In the genomic region with DNA sequence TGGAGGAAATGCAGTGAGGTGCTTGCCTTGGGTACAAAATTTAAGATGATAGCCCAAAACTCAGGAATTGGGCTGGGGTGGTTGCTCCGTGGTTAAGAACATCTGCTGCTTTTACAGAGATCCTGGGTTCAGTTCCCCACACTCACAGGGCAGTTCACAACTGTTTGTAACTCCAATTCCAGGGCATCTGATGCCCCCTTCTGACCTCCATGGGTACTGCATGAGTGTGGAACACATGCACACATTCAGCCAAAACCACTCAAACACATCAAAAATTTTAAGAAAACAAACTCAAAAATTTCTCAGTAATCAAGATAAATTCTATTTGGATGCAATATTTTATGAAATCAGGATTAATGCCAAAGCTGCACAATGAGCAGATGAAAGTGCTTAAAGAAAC, we compare ENCODE assay signal across 12 mouse cellular contexts.
A peak's percentile ranks its signal among the peaks of the same experiment; 100 is the strongest.
DNase-seq lines count a peak whose midpoint lies in the region; ATAC-seq and TF ChIP-seq lines count a peak whose summit lies in the region.
"Had no signal": no experiment of that assay in that cellular context is flagged by ENCODE, and none has a peak within 500 bp of the region (broad histone marks: within the 10 kb centered on the region; RNA-seq: fewer than 3 reads in every experiment).

No protein-coding gene starts in this region.

- no peak for TF ChIP-seq EP300 in liver, embryonic 14.5 days (IDR thresholded peaks at IDR 0.05; ENCODE audit: low read depth)

- DNase-seq in cerebellum, adult 2 months, result no peak
- no peak for DNase-seq in liver, embryonic 14.5 days (ENCODE audit: low read depth in 3 of 3, low spot score in 3 of 3)
- DNase-seq in liver, embryonic 11.5 days (ENCODE audit: low spot score), result no peak
- DNase-seq in A20 (ENCODE audit: low read depth, low spot score) (peak; percentile 4), ZHBTc4 (ENCODE audit: low read depth, low spot score) (peak; percentile 17), MN1 (ENCODE audit: low spot score) (no peak)
- DNase-seq in testis, postnatal 10 days (ENCODE audit: low spot score), result no peak

- WGBS in cerebellum, adult 2 months, result 83% methylated on average over 1 of the region's 1 CpGs
- WGBS in liver, embryonic 14.5 days (ENCODE audit: insufficient replicate concordance), result 45% methylated on average over 1 of the region's 1 CpGs
- 46% methylated on average over 1 of the region's 1 CpGs for WGBS in liver, embryonic 11.5 days

- H3K9me3 ChIP-seq in liver, embryonic 14.5 days (ENCODE audit: control insufficient read depth, low read length), result no peaks in the 10 kb centered on the region
- H3K9me3 ChIP-seq in liver, embryonic 11.5 days (ENCODE audit: control insufficient read depth, low read length), result no peaks in the 10 kb centered on the region
- H3K9me3 ChIP-seq: embryonic facial prominence, embryonic 13.5 days; forebrain, embryonic 12.5 days; liver, embryonic 15.5 days had no signal

- TF ChIP-seq POLR2A in cerebellum, adult 2 months (IDR thresholded peaks at IDR 0.05; ENCODE audit: borderline replicate concordance, insufficient read depth, low read length), result no peak

- ATAC-seq in cerebellum, adult (ENCODE audit: insufficient number of reproducible peaks, low FRiP score, low TSS enrichment), result no peak
- no peak for ATAC-seq in liver, embryonic 14.5 days (ENCODE audit: insufficient read depth)
- ATAC-seq in liver, embryonic 11.5 days (replicated peaks; ENCODE audit: low FRiP score), result no peak
- ATAC-seq: inflammation-experienced regulatory T-cells, adult 6 months had no signal

- H3K27me3 ChIP-seq in cerebellum, adult 2 months (ENCODE audit: control insufficient read depth, insufficient read depth, low read length), result no peaks in the 10 kb centered on the region
- no peaks in the 10 kb centered on the region for H3K27me3 ChIP-seq in liver, embryonic 14.5 days (ENCODE audit: control insufficient read depth, insufficient read depth, low read length)
- no peaks in the 10 kb centered on the region for H3K27me3 ChIP-seq in liver, embryonic 11.5 days (replicated peaks; ENCODE audit: control insufficient read depth, insufficient read depth, low read length)
- H3K27me3 ChIP-seq: forebrain, embryonic 12.5 days; liver, embryonic 15.5 days had no signal

- H3K9ac ChIP-seq in liver, embryonic 14.5 days (replicated peaks), result no peak overlapping the region
- H3K9ac ChIP-seq in liver, embryonic 11.5 days (ENCODE audit: low read depth, low read length), result no peak overlapping the region
- H3K9ac ChIP-seq: embryonic facial prominence, embryonic 13.5 days; forebrain, embryonic 12.5 days; liver, embryonic 15.5 days had no signal

- no peak overlapping the region for H3K4me2 ChIP-seq in liver, embryonic 14.5 days (ENCODE audit: low read depth)
- no peak overlapping the region for H3K4me2 ChIP-seq in liver, embryonic 11.5 days
- H3K4me2 ChIP-seq: embryonic facial prominence, embryonic 13.5 days; forebrain, embryonic 12.5 days; liver, embryonic 15.5 days had no signal

- no peak overlapping the region for H3K4me3 ChIP-seq in cerebellum, adult 2 months (replicated peaks; ENCODE audit: insufficient read depth, low read depth, low read length)
- H3K4me3 ChIP-seq in liver, embryonic 14.5 days (ENCODE audit: insufficient read depth in 1 of 2, low read depth in 2 of 2, low read length in 2 of 2), result no peak overlapping the region
- H3K4me3 ChIP-seq in liver, embryonic 11.5 days (ENCODE audit: low read depth, low read length), result no peak overlapping the region
- H3K4me3 ChIP-seq: embryonic facial prominence, embryonic 13.5 days; forebrain, embryonic 12.5 days; liver, embryonic 15.5 days had no signal

- peak; percentile 28; the same call in 1 of the 2 replicates for TF ChIP-seq CTCF in cerebellum, adult 2 months (IDR thresholded peaks at IDR 0.05; ENCODE audit: borderline replicate concordance, insufficient read depth, low read depth, low read length)
- TF ChIP-seq CTCF in liver, embryonic 14.5 days (IDR thresholded peaks at IDR 0.05; ENCODE audit: low read depth), result peak; percentile 31; the same call in 1 of the 2 replicates

- 0 out of 2 replicates have a peak, but pooled peaks cover 3% of the 10 kb centered on the region for H3K4me1 ChIP-seq in cerebellum, adult 2 months (ENCODE audit: control insufficient read depth, insufficient read depth, low read length)
- H3K4me1 ChIP-seq in liver, embryonic 14.5 days (replicated peaks; ENCODE audit: control insufficient read depth in 2 of 2, insufficient read depth in 2 of 2, low read length in 1 of 2), result no peaks in the 10 kb centered on the region
- H3K4me1 ChIP-seq in liver, embryonic 11.5 days (replicated peaks; ENCODE audit: control insufficient read depth, insufficient read depth, low read length), result no peaks in the 10 kb centered on the region
- H3K4me1 ChIP-seq: forebrain, embryonic 12.5 days; liver, embryonic 15.5 days had no signal

- no peak overlapping the region for H3K27ac ChIP-seq in cerebellum, adult 2 months (ENCODE audit: insufficient read depth, low read length)
- no peak overlapping the region for H3K27ac ChIP-seq in liver, embryonic 14.5 days
- H3K27ac ChIP-seq in liver, embryonic 11.5 days (ENCODE audit: low read depth, low read length), result no peak overlapping the region
- H3K27ac ChIP-seq: embryonic facial prominence, embryonic 13.5 days; forebrain, embryonic 12.5 days; liver, embryonic 15.5 days had no signal

- no peaks in the 10 kb centered on the region for H3K36me3 ChIP-seq in liver, embryonic 14.5 days (replicated peaks; ENCODE audit: control insufficient read depth, insufficient read depth, low read depth)
- no peaks in the 10 kb centered on the region for H3K36me3 ChIP-seq in liver, embryonic 11.5 days (ENCODE audit: control insufficient read depth, insufficient read depth, low read length)
- H3K36me3 ChIP-seq: embryonic facial prominence, embryonic 13.5 days; forebrain, embryonic 12.5 days; liver, embryonic 15.5 days had no signal

Comparison
In these comparisons a context has a peak if more than half of its experiments do, and no peak if none do; other contexts are left out.
1. DNase-seq: peak in A20 (single experiment) and ZHBTc4 (single experiment); none in cerebellum, adult 2 months (0 of 2), liver, embryonic 14.5 days (0 of 3), liver, embryonic 11.5 days (single experiment), MN1 (single experiment) and testis, postnatal 10 days (single experiment).